Mouse (Mus musculus) heart, adult 2 months (tissue): Measurements from ENCODE around the gene Ppp1r16b. TPM values are rescaled to one million over a fixed set of nuclear protein-coding genes. Genes with fewer than 3 reads are reported as not detected.

Experiments
- DNase-seq, 2 experiments: peaks; one replicate each; pipeline ENCODE4 v3.0.0; 2021
- H3K27ac ChIP-seq: fragments of 200-600 bp; 2 replicates; pipeline ENCODE4 v1.8.1; 2022
- H3K27me3 ChIP-seq: fragments of 200-500 bp; 2 replicates; pipeline ENCODE4 v1.6.1; 2012; ENCODE audit warnings: mild to moderate bottlenecking, low read length, inconsistent platforms, mixed read lengths; ENCODE audit not compliant: control insufficient read depth, insufficient read depth
- H3K36me3 ChIP-seq: fragments of 200-500 bp; 2 replicates; pipeline ENCODE4 v1.6.1; 2012; ENCODE audit warnings: low read length, inconsistent platforms; ENCODE audit not compliant: control insufficient read depth, insufficient read depth
- H3K4me1 ChIP-seq: fragments of 200-500 bp; 2 replicates; pipeline ENCODE4 v1.6.1; 2011; ENCODE audit warnings: low read length; ENCODE audit not compliant: control insufficient read depth, insufficient read depth
- H3K4me3 ChIP-seq: fragments of 200-600 bp; 2 replicates; pipeline ENCODE4 v1.8.1; 2022
- H3K79me2 ChIP-seq: fragments of 200-500 bp; replicated peaks from 2 replicates; pipeline ENCODE4 v1.6.1; 2012; ENCODE audit warnings: mild to moderate bottlenecking, inconsistent platforms, low read length, moderate library complexity, mixed read lengths; ENCODE audit not compliant: control insufficient read depth, insufficient read depth
- H3K9ac ChIP-seq: fragments of 200-500 bp; 2 replicates; pipeline ENCODE4 v1.6.1; 2012; ENCODE audit warnings: low read depth, mild to moderate bottlenecking, control low read depth, inconsistent platforms, low read length, mixed read lengths
- CTCF ChIP-seq: fragments of 200-600 bp; IDR thresholded peaks from 2 replicates; pipeline ENCODE4 v1.8.1; 2022; ENCODE audit warnings: antibody characterized with exemption, mild to moderate bottlenecking, moderate library complexity
- EP300 ChIP-seq: fragments of 200-500 bp; IDR thresholded peaks from 2 replicates; pipeline ENCODE4 v1.6.1; 2011; ENCODE audit warnings: low read depth, low read length, control low read depth; ENCODE audit not compliant: insufficient read depth
- POLR2A ChIP-seq: fragments of 200-500 bp; IDR thresholded peaks from 2 replicates; pipeline ENCODE4 v1.6.1; 2011; ENCODE audit warnings: mild to moderate bottlenecking, low read depth, low read length, control low read depth; ENCODE audit not compliant: insufficient read depth
- WGBS: fragments of 180-500 bp; shearing (Covaris S2); methylation state at CpG from one replicate; pipeline ENCODE4 v1.1.7; 2018; 5-methylcytosine and 5-hydroxymethylcytosine counted together
- intact Hi-C: fragments of 180-260 bp; cut with DNase I; formaldehyde crosslinking; loops from one replicate; pipeline ENCODE4 v1.15.1; 2025
- polyA plus RNA-seq: library from polyadenylated mRNA; depleted of rRNA; stranded (reverse); fragments of >200 nt; gene quantifications from 2 replicates; pipeline ENCODE4 v1.2.3, GENCODE M21; 2012
- total RNA-seq, 2 experiments: library from RNA; stranded (reverse); gene quantifications; 2 replicates each; pipeline ENCODE4 v1.2.3; 2021

Gene Ppp1r16b
- total and polyA plus RNA-seq, 3 experiments: 3.3 to 12.3 (median 10.4) TPM

DNA sequence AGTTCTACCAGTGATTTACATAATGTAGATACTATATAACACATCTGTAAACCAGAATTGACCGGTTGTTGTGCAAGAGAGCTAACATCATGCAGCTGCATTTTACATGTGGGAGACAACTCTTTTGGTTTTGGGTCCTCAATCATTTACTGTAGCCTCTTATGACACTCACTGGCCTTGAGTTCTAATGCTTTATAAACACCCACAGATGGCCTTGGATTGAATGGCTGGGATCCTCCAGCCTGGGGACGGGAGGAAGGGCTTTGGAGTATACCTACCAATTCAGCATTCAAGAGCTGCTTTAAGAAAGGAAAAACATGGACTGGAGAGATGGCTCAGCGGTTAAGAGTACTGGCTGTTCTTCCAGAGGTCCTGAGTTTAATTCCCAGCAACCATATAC lies 5.9 kb upstream of the Ppp1r16b start:
- TF ChIP-seq EP300 (no peak), CTCF (no peak), POLR2A (no peak)

DNA sequence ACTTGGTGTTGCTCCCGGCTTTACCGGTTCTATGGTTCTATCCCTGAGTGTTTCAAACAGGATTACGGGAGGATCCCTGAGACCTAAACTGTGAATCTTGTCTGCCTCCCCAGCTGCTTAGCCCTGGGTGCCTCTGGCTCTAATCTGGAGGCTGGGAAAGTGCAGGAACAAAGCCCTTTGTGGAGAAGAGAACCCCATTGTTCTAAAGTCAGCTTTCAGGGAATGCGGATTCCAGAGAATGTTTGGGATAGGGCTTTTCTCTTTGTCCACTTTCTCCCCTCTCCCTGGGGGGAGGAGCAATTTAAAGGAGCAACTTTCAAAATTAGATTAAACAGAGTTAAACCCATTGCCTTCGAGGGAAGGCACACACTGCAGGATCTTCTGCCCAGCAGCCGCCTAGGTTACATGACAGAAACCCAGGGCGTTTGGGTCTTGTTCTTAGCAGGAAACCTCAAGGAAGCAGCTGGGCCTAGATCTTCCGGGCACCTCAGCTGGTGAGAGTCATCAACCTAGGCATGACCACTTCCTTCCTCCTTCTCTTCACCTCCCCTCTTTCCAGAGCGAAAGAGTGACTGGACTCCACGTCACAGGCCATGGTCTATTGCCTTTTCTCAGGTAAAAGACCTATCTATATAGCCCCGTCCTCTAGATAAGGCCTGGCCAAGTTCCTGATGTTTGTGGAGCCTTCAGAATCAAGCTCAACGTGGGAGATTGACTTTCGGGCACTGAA lies 1.0 kb downstream of the Ppp1r16b start:
- Histone ChIP-seq H3K4me1 (peaks cover 3% of the 10 kb centered on the region), H3K36me3 (no peaks in the 10 kb centered on the region), H3K79me2 (no peaks in the 10 kb centered on the region), H3K27me3 (no peaks in the 10 kb centered on the region; the same call in 1 of the 2 replicates), H3K9ac (no peak overlapping the region), H3K27ac (peak overlapping the region; percentile 91), H3K4me3 (no peak overlapping the region; the same call in 1 of the 2 replicates)
- peak in 1 of 2 experiments; percentile 45 for DNase-seq
- intact Hi-C loops: loop anchor here (2.0 kb wide), 1 partner anchor 13 kb away; no protein-coding TSS in a partner anchor
- 41% methylated on average over 13 of the region's 13 CpGs for WGBS
- TF ChIP-seq CTCF: no peak
- TF ChIP-seq EP300: no peak
- no peak for TF ChIP-seq POLR2A

More for the DNA sequence above, 5.9 kb upstream of the Ppp1r16b start:
- peaks cover 13% of the 10 kb centered on the region for H3K4me1 ChIP-seq
- H3K79me2 ChIP-seq: no peaks in the 10 kb centered on the region
- 79% methylated on average over 3 of the region's 3 CpGs for WGBS
- H3K36me3 ChIP-seq: no peaks in the 10 kb centered on the region
- no peak for DNase-seq
- intact Hi-C loops: loop anchor here (10.0 kb wide), 1 partner anchor 205 kb away; no protein-coding TSS in a partner anchor
- no peaks in the 10 kb centered on the region for H3K27me3 ChIP-seq
- no peak overlapping the region for H3K4me3 ChIP-seq
- H3K27ac ChIP-seq: peak overlapping the region; percentile 73
- no peak overlapping the region for H3K9ac ChIP-seq

DNA sequence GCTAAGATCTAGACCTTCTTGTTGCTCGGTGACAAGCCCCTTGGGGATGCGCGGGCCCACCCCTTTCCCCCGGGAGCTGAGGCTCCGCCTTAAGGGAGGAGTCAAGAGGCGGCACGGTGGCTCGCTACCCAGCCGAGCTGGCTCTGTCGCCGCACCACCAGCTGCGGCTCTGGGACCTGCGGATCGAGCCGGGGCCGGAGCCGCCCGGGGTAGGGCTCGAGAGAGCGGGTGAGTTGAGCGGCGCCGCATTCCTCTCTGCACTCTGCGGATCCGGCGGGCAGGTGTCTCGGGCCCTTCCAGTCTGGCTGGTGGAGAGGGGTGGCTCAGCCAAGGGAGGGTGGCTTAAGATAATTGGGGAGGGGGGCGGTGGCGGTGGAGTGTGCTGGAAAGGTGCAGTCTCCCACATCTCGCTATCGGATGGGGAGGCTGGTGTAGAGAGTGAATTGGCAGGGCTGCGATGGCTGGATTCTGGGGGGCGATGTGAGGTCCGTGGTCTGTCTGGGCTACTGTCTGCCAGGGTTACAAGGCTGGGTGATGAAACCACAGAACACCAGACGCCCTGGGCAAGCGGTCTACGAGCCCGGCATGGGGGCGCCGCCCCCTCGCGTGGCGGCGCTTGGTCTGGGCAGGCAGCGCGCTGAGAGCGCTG lies 1.9 kb downstream of the Ppp1r16b start:
- TF ChIP-seq EP300: no peak
- TF ChIP-seq POLR2A: peak; percentile 72
- no peak for TF ChIP-seq CTCF
- Histone ChIP-seq H3K27ac (peak overlapping the region; percentile 91), H3K36me3 (no peaks in the 10 kb centered on the region), H3K9ac (peak overlapping the region; percentile 76), H3K4me3 (peak overlapping the region; percentile 64), H3K79me2 (no peaks in the 10 kb centered on the region), H3K27me3 (no peaks in the 10 kb centered on the region; the same call in 1 of the 2 replicates), H3K4me1 (peaks cover 3% of the 10 kb centered on the region)
- DNase-seq: peak; percentile 79 to 82
- 2% methylated on average over 47 of the region's 47 CpGs for WGBS
- intact Hi-C loops: loop anchor here (2.0 kb wide), 1 partner anchor 14 kb away; no protein-coding TSS in a partner anchor

DNA sequence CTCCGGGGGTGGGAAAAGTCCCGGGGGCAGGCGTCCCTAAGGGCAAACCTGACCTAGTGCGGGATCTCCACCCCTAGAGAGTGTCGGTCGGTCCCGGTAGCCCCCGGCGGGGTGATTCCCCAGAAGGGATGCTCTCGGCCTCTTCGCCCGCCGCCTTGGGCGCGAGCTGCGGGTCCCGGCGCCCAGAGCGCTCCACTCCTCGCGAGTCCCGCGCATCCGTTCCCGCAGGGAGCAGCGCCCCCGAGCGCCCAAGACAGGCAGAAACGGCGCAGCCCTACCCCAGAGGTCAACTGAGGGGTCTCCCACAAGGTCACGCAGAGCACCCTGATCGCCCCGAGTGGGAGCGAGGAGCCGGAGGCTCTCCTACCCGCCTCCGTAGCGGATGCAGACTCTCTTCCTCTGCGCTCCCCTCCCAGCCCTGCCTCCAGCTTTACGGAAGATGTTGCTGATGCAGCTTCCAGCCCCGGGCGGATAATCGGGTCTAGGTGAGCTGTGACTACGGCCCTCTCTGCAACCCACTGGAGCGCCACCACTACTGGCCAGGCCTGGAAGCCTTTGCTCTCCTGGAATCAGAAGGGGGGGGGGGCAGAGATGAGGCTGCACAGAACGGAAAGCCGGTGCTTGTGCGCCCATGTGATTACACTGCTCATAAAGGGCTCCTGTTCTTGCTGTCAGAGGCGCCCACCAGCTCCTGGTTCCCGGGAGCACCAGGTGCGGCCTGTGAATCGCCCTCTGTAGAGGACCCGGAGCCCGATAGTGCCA lies 2.7 kb downstream of the Ppp1r16b start:
- TF ChIP-seq CTCF: peak; percentile 65
- TF ChIP-seq EP300: no peak
- Histone ChIP-seq H3K4me3 (peak overlapping the region; percentile 64), H3K27me3 (no peaks in the 10 kb centered on the region; the same call in 1 of the 2 replicates), H3K4me1 (peaks cover 7% of the 10 kb centered on the region), H3K79me2 (no peaks in the 10 kb centered on the region), H3K9ac (peak overlapping the region; percentile 76), H3K36me3 (no peaks in the 10 kb centered on the region), H3K27ac (peak overlapping the region; percentile 91)
- intact Hi-C loops: loop anchor here (2.0 kb wide), 2 partner anchors 15 to 67 kb away; no protein-coding TSS in a partner anchor
- 1% methylated on average over 54 of the region's 54 CpGs for WGBS
- peak; percentile 71 to 72 for DNase-seq

DNA sequence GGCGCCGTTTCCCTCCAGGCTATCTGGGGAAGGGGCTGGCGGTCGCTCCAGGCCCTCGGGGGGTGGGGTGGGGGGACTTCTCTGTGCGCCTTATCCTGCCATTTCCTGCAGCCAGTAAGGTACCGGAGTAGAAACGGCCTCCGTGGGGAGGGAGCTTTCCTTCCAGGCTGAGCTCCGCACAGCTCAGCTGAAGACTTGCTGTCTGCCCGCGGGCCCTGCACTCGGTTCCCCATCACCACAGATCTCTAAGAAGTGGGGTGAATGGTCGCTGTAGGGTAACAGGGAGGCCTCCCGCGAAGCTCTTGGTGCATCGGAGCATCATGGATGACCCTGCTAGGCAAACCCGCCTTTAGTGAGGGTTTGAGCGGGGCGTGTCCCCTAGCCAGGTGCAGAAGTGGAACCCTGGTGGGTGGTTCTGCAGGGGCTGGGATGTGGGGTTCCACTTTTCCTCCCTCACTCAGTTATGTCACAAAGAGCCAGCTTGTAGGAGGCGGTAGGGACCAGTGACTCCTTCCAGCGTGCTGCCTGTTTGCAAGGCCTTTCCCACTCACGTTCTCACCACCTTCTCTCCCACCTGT lies 3.3 kb downstream of the Ppp1r16b start:
- Histone ChIP-seq H3K36me3 (no peaks in the 10 kb centered on the region), H3K27me3 (no peaks in the 10 kb centered on the region; the same call in 1 of the 2 replicates), H3K79me2 (no peaks in the 10 kb centered on the region), H3K27ac (peak overlapping the region; percentile 91), H3K4me1 (peaks cover 9% of the 10 kb centered on the region), H3K4me3 (peak overlapping the region; percentile 64), H3K9ac (peak overlapping the region; percentile 76)
- no peak for TF ChIP-seq EP300
- no peak for TF ChIP-seq POLR2A
- no peak for DNase-seq
- intact Hi-C loops: loop anchor here (2.0 kb wide), 1 partner anchor 66 kb away; no protein-coding TSS in a partner anchor
- 12% methylated on average over 23 of the region's 23 CpGs for WGBS
